Mouse (Mus musculus) heart, adult 2 months (tissue): ENCODE measurements at regions not wholly inside any gene's neighbourhood (a gene's known extent, or its start where the extent isn't known, plus 50 kb on each side); places are given as distances from the start of the nearest gene placed in this dataset.

ENCODE experiments used
- EP300 ChIP-seq: fragments of 200-500 bp; IDR thresholded peaks from 2 replicates; pipeline ENCODE4 v1.6.1; 2011; ENCODE audit warnings: low read depth, low read length, control low read depth; ENCODE audit not compliant: insufficient read depth
- POLR2A ChIP-seq: fragments of 200-500 bp; IDR thresholded peaks from 2 replicates; pipeline ENCODE4 v1.6.1; 2011; ENCODE audit warnings: mild to moderate bottlenecking, low read depth, low read length, control low read depth; ENCODE audit not compliant: insufficient read depth

DNA sequence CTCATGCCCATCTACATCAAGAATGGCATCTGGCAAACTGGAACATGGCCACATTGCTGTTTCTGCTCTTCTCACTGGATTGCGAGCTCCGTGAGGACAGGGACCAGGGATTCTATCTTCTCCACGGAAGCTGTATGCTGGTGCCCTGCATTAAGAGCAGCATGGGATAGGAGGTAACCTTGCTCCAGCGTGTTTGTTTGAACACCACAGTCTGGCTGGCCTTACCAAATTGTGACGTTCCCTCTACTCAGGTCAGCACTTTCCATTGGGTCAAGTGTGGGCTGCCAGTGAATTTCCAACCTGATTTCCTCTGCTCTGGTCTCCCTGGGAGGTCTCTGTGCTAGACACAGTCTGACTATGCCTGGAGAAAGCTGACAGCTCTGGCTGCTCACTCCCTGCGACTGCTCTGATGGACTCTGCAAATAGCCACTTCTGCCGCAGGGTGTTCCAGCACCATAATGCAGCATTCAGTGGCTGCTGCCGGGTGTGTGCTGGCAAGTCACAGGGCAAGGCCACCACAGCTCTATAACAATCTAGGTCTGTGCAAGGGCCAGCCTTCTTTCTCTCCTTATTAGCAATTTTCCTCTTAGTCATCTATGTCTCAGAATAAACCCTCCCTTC lies 175.6 kb downstream of the Opa1 start:
- no peak for TF ChIP-seq EP300
- no peak for TF ChIP-seq POLR2A
